Mouse (Mus musculus): Measurements from ENCODE around the gene Enoph1. TPM values are rescaled to one million over a fixed set of nuclear protein-coding genes. Genes with fewer than 3 reads are reported as not detected.

The Enoph1 gene
- polyA plus RNA-seq, 1 experiment from 2014 or later = 69.1 TPM

DNA sequence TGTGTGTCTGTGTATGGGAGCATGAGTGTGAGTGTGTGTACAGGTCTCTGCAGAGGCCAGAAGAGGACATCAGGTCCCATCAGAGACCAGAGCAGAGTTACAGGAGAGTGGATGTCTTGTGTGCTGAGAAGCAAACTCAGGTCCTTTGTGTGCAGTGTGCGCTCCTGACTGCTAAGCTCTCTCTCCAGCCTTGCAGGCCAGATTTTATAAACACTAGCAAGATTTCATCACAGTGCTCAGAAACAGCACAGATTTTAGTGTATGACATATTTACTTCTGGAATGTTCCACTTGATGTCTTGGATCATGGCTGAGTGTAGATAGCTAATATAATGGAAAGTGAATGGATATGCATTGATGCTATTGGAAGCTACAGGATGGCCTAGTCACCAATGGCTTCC is 62.6 kb downstream of the Enoph1 start:
- no peaks in the 10 kb centered on the region for H3K9me3 ChIP-seq (ENCODE audit: control insufficient read depth, low read length)
- H3K36me3 ChIP-seq (ENCODE audit: control insufficient read depth, insufficient read depth) = no peaks in the 10 kb centered on the region
- H3K27ac ChIP-seq (ENCODE audit: low read length) = no peak overlapping the region
- H3K27me3 ChIP-seq (replicated peaks; ENCODE audit: control insufficient read depth, insufficient read depth, low read length) = no peaks in the 10 kb centered on the region
- H3K9ac ChIP-seq (replicated peaks; ENCODE audit: low read depth, low read length) = no peak overlapping the region
- H3K4me3 ChIP-seq (replicated peaks; ENCODE audit: low read length) = no peak overlapping the region
- 88% methylated on average over 1 of the region's 1 CpGs for WGBS
- no peaks in the 10 kb centered on the region for H3K4me1 ChIP-seq (replicated peaks; ENCODE audit: control insufficient read depth, insufficient read depth, low read length)
- H3K4me2 ChIP-seq (ENCODE audit: low read length) = no peak overlapping the region
- no peak for ATAC-seq

DNA sequence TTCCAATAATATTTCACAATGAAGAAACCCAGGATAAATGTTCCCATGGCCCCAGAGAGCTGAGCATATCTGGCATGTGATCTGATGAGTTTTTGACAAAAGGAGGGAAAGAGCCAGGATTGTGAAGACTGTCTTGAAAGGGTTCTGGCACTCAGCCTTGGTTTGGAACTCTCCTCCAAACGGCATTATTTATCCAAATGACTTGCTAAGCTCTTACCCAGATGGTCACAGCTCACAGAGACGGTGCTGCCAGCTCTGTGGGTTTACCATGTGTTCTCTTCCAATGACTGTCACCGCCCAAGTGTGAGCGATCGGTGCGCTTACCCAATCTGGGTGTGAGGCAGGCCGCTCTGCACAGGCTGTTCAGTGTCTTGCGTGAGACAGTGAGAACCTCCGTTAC is 69.1 kb downstream of the Enoph1 start:
- H3K4me1 ChIP-seq (replicated peaks; ENCODE audit: control insufficient read depth, insufficient read depth, low read length) = peaks cover 24% of the 10 kb centered on the region
- H3K9ac ChIP-seq (replicated peaks; ENCODE audit: low read depth, low read length) = no peak overlapping the region
- H3K27me3 ChIP-seq (replicated peaks; ENCODE audit: control insufficient read depth, insufficient read depth, low read length) = no peaks in the 10 kb centered on the region
- peak; percentile 97 for ATAC-seq
- peak overlapping the region; percentile 96 for H3K27ac ChIP-seq (ENCODE audit: low read length)
- no peaks in the 10 kb centered on the region for H3K36me3 ChIP-seq (ENCODE audit: control insufficient read depth, insufficient read depth)
- WGBS = 44% methylated on average over 9 of the region's 9 CpGs
- H3K4me3 ChIP-seq (replicated peaks; ENCODE audit: low read length) = no peak overlapping the region
- H3K4me2 ChIP-seq (ENCODE audit: low read length) = no peak overlapping the region
- no peaks in the 10 kb centered on the region for H3K9me3 ChIP-seq (ENCODE audit: control insufficient read depth, low read length)

DNA sequence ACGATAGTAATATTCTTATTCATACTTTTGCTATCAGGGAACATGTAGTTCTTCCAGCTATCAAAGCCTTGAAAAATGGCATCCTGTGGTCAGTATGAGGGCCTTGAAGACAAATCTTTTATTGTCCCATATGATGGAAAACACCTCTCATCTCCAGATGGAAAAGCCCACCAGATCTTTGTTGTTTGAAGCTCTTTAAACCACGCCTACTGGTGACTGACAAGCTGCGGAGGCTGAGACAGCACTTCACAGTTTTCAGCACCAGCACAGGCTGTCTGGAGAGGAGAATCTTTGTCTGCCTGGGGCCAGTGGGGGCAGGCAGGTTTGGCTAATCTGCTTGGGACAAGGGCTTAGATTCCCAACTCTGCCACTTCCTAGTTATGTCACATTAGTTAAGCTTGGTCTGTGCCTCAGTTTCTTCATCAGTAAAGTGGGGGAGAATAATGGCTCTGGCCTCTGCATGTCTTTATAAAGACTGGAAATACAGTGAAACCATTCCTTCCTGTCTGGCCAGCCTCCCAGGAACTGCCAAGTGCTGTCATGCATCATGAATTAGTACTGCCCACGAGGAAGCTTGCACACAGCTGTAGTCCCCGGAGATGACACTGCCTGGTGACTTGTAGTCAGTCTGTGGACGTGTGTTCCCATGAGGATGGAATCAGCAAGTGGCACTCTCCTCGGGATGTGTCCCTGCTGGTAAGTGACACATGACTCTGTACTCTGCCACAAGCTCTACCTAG is 69.9 kb downstream of the Enoph1 start:
- Histone ChIP-seq H3K9ac (replicated peaks; ENCODE audit: low read depth, low read length) (no peak overlapping the region), H3K4me2 (ENCODE audit: low read length) (no peak overlapping the region), H3K27me3 (replicated peaks; ENCODE audit: control insufficient read depth, insufficient read depth, low read length) (no peaks in the 10 kb centered on the region), H3K4me3 (replicated peaks; ENCODE audit: low read length) (no peak overlapping the region), H3K27ac (ENCODE audit: low read length) (peak overlapping the region; percentile 96), H3K4me1 (replicated peaks; ENCODE audit: control insufficient read depth, insufficient read depth, low read length) (peaks cover 29% of the 10 kb centered on the region), H3K36me3 (ENCODE audit: control insufficient read depth, insufficient read depth) (no peaks in the 10 kb centered on the region), H3K9me3 (ENCODE audit: control insufficient read depth, low read length) (no peaks in the 10 kb centered on the region)
- 45% methylated on average over 7 of the region's 7 CpGs for WGBS
- ATAC-seq = peak; percentile 44

DNA sequence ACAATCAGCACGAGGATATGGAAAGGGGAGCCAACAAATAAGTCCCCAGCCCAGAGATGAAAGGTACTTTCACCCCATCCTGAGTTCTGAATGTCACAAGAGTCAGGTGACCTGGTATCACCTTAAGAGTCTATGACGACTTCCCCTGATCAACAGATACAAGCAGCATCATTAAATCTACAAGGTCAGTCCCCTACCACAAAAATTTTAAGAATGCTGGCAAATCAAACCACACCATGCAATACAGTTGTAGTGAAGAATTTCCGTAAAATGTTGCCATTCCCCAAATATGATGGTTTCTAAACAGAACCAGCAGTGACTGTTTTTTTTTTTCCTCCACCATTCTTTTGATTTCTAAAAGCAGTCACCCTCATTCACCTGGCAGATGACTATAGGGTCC is 70.8 kb downstream of the Enoph1 start:
- no peak for ATAC-seq
- no peaks in the 10 kb centered on the region for H3K36me3 ChIP-seq (ENCODE audit: control insufficient read depth, insufficient read depth)
- H3K9me3 ChIP-seq (ENCODE audit: control insufficient read depth, low read length) = no peaks in the 10 kb centered on the region
- no peak overlapping the region for H3K4me2 ChIP-seq (ENCODE audit: low read length)
- H3K9ac ChIP-seq (replicated peaks; ENCODE audit: low read depth, low read length) = no peak overlapping the region
- H3K4me3 ChIP-seq (replicated peaks; ENCODE audit: low read length) = no peak overlapping the region
- H3K27ac ChIP-seq (ENCODE audit: low read length) = peak overlapping the region; percentile 96; the same call in 1 of the 2 replicates
- H3K4me1 ChIP-seq (replicated peaks; ENCODE audit: control insufficient read depth, insufficient read depth, low read length) = peaks cover 29% of the 10 kb centered on the region
- H3K27me3 ChIP-seq (replicated peaks; ENCODE audit: control insufficient read depth, insufficient read depth, low read length) = no peaks in the 10 kb centered on the region
- WGBS = 80% methylated on average over 3 of the region's 3 CpGs

DNA sequence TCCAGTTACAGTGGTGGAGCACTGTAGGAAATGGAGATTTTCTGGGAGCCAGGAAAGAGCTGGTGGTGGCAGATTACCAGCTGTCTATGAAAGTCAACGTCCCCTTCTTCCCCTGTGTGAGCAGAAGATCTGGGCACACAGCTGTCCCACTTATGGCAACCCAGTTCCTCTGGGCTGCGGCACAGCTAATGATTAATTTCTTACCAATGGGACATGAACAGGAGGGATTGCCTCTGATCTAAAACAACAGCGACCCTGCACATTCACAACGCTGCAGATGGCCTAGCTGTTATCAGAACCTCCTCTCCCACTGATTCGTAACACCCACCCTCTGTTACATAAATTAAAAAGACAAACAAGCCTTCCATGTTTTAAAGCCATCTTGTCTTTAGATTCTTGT is 73.6 kb downstream of the Enoph1 start:
- no peak for ATAC-seq
- H3K4me3 ChIP-seq (replicated peaks; ENCODE audit: low read length) = no peak overlapping the region
- no peaks in the 10 kb centered on the region for H3K36me3 ChIP-seq (ENCODE audit: control insufficient read depth, insufficient read depth)
- 29% methylated on average over 5 of the region's 5 CpGs for WGBS
- H3K4me2 ChIP-seq (ENCODE audit: low read length) = no peak overlapping the region
- H3K27ac ChIP-seq (ENCODE audit: low read length) = peak overlapping the region; percentile 79
- H3K9me3 ChIP-seq (ENCODE audit: control insufficient read depth, low read length) = no peaks in the 10 kb centered on the region
- no peaks in the 10 kb centered on the region for H3K27me3 ChIP-seq (replicated peaks; ENCODE audit: control insufficient read depth, insufficient read depth, low read length)
- peaks cover 29% of the 10 kb centered on the region for H3K4me1 ChIP-seq (replicated peaks; ENCODE audit: control insufficient read depth, insufficient read depth, low read length)
- H3K9ac ChIP-seq (replicated peaks; ENCODE audit: low read depth, low read length) = no peak overlapping the region

Other genes with a start within 250 kb of the Enoph1 start
- 0.78 and 1.0 TPM in 2 replicates for gene Vamp9, start 133.7 kb upstream of the Enoph1 start, polyA plus RNA-seq (2015; fragmentation: Nextera tagmentation; extraction: Ambion mirVana)
- gene Hnrnpd, start 61.0 kb upstream of the Enoph1 start, polyA plus RNA-seq (2015; fragmentation: Nextera tagmentation; extraction: Ambion mirVana) = 164 and 187 TPM in 2 replicates
- gene 4930524J08Rik, start 60.9 kb upstream of the Enoph1 start, polyA plus RNA-seq (2015; fragmentation: Nextera tagmentation; extraction: Ambion mirVana) = 2.2 and 3.1 TPM in 2 replicates
- gene Hnrnpdl, start 321 bp upstream of the Enoph1 start, polyA plus RNA-seq (2015; fragmentation: Nextera tagmentation; extraction: Ambion mirVana) = 246 and 250 TPM in 2 replicates
- gene Tmem150c, start 119.8 kb downstream of the Enoph1 start, polyA plus RNA-seq (2015; fragmentation: Nextera tagmentation; extraction: Ambion mirVana) = 31.9 and 33.2 TPM in 2 replicates

Data from forebrain, embryonic 16.5 days (tissue).